Mouse (Mus musculus) gastrocnemius, postnatal 25 days (tissue): Measurements from ENCODE around the gene Fam213a. TPM values are rescaled to one million over a fixed set of nuclear protein-coding genes. Genes with fewer than 3 reads are reported as not detected.

Experiments used
- total RNA-seq, 2 experiments: library from RNA; stranded (reverse); gene quantifications; 1 replicate in 1 of 2; 2 replicates in 1 of 2; pipeline ENCODE4 v1.2.3; 2021

The Fam213a gene
- total RNA-seq, 2 experiments from 2014 or later = 15.6 to 18.9 TPM

Other genes with a start within 250 kb of the Fam213a start
- under 1 TPM; 0.13 to 0.72 TPM for gene Sh2d4b, start 120.5 kb downstream of the Fam213a start, total RNA-seq
- gene Tspan14, start 47.0 kb downstream of the Fam213a start, total RNA-seq = 10 to 100 TPM; 10.4 to 12.3 TPM
- not detected for gene Dydc2, start 55.4 kb upstream of the Fam213a start, total RNA-seq
- not detected for gene Dydc1, start 59.1 kb upstream of the Fam213a start, total RNA-seq
- gene Mat1a, start 91.2 kb upstream of the Fam213a start, total RNA-seq = not detected
- gene Sftpa1, start 118.0 kb upstream of the Fam213a start, total RNA-seq = not detected
- gene Mbl1, start 137.7 kb upstream of the Fam213a start, total RNA-seq = not detected
- not detected for gene Sftpd, start 171.4 kb upstream of the Fam213a start, total RNA-seq